Mouse (Mus musculus): ENCODE data around the gene Sertad4. TPM values are rescaled to one million over a fixed set of nuclear protein-coding genes. Genes with fewer than 3 reads are reported as not detected.

The Sertad4 gene
- polyA plus RNA-seq, 1 experiment from 2014 or later: 21.5 TPM

GRCm38 (mm10) chr1:192830444-192830843 is 25.1 kb downstream of the Sertad4 start:
- ATAC-seq (ENCODE audit: insufficient number of reproducible peaks, insufficient read depth, low FRiP score, low read depth): no peak
- WGBS: 28% methylated on average over 6 of the region's 6 CpGs
- no peak overlapping the region for H3K4me3 ChIP-seq (ENCODE audit: low read depth, low read length)
- H3K4me2 ChIP-seq (replicated peaks; ENCODE audit: low read depth, low read length): no peak overlapping the region
- peaks cover 28% of the 10 kb centered on the region for H3K4me1 ChIP-seq (ENCODE audit: control insufficient read depth, insufficient read depth, low read length)
- H3K9me3 ChIP-seq (ENCODE audit: control insufficient read depth, low read depth, low read length): no peaks in the 10 kb centered on the region
- no peak overlapping the region for H3K9ac ChIP-seq (replicated peaks; ENCODE audit: low read depth, low read length)
- peak overlapping the region; percentile 50; the same call in 1 of the 2 replicates for H3K27ac ChIP-seq (ENCODE audit: low read length)
- H3K27me3 ChIP-seq (ENCODE audit: control insufficient read depth, insufficient read depth, low read length): no peaks in the 10 kb centered on the region
- H3K36me3 ChIP-seq (ENCODE audit: control insufficient read depth, insufficient read depth, low read length): no peaks in the 10 kb centered on the region

- no peak for ATAC-seq (ENCODE audit: insufficient number of reproducible peaks, insufficient read depth, low FRiP score, low read depth)
- Histone ChIP-seq H3K4me3 (ENCODE audit: low read depth, low read length) (no peak overlapping the region), H3K27me3 (ENCODE audit: control insufficient read depth, insufficient read depth, low read length) (no peaks in the 10 kb centered on the region), H3K9me3 (ENCODE audit: control insufficient read depth, low read depth, low read length) (no peaks in the 10 kb centered on the region), H3K4me1 (ENCODE audit: control insufficient read depth, insufficient read depth, low read length) (peaks cover 20% of the 10 kb centered on the region), H3K36me3 (ENCODE audit: control insufficient read depth, insufficient read depth, low read length) (no peaks in the 10 kb centered on the region), H3K4me2 (replicated peaks; ENCODE audit: low read depth, low read length) (no peak overlapping the region), H3K9ac (replicated peaks; ENCODE audit: low read depth, low read length) (no peak overlapping the region), H3K27ac (ENCODE audit: low read length) (no peak overlapping the region; the same call in 1 of the 2 replicates)
- WGBS: 67% methylated on average over 7 of the region's 7 CpGs
Observed at GRCm38 (mm10) chr1:192828928-192829327, 26.6 kb downstream of the Sertad4 start.

GRCm38 (mm10) chr1:192827955-192828354 is 27.6 kb downstream of the Sertad4 start:
- Histone ChIP-seq H3K36me3 (ENCODE audit: control insufficient read depth, insufficient read depth, low read length) (no peaks in the 10 kb centered on the region), H3K9ac (replicated peaks; ENCODE audit: low read depth, low read length) (no peak overlapping the region), H3K27ac (ENCODE audit: low read length) (no peak overlapping the region), H3K9me3 (ENCODE audit: control insufficient read depth, low read depth, low read length) (no peaks in the 10 kb centered on the region), H3K27me3 (ENCODE audit: control insufficient read depth, insufficient read depth, low read length) (no peaks in the 10 kb centered on the region), H3K4me2 (replicated peaks; ENCODE audit: low read depth, low read length) (no peak overlapping the region), H3K4me3 (ENCODE audit: low read depth, low read length) (no peak overlapping the region), H3K4me1 (ENCODE audit: control insufficient read depth, insufficient read depth, low read length) (peaks cover 25% of the 10 kb centered on the region)
- ATAC-seq (ENCODE audit: insufficient number of reproducible peaks, insufficient read depth, low FRiP score, low read depth): no peak

- no peak for ATAC-seq (ENCODE audit: insufficient number of reproducible peaks, insufficient read depth, low FRiP score, low read depth)
- H3K4me3 ChIP-seq (ENCODE audit: low read depth, low read length): no peak overlapping the region
- no peak overlapping the region for H3K27ac ChIP-seq (ENCODE audit: low read length)
- H3K9me3 ChIP-seq (ENCODE audit: control insufficient read depth, low read depth, low read length): no peaks in the 10 kb centered on the region
- WGBS: 35% methylated on average over 9 of the region's 9 CpGs
- H3K9ac ChIP-seq (replicated peaks; ENCODE audit: low read depth, low read length): no peak overlapping the region
- H3K36me3 ChIP-seq (ENCODE audit: control insufficient read depth, insufficient read depth, low read length): no peaks in the 10 kb centered on the region
- no peak overlapping the region for H3K4me2 ChIP-seq (replicated peaks; ENCODE audit: low read depth, low read length)
- H3K4me1 ChIP-seq (ENCODE audit: control insufficient read depth, insufficient read depth, low read length): peaks cover 21% of the 10 kb centered on the region
- H3K27me3 ChIP-seq (ENCODE audit: control insufficient read depth, insufficient read depth, low read length): no peaks in the 10 kb centered on the region
Observed at GRCm38 (mm10) chr1:192825746-192826145, 29.8 kb downstream of the Sertad4 start.

- ATAC-seq (ENCODE audit: insufficient number of reproducible peaks, insufficient read depth, low FRiP score, low read depth): peak; percentile 81; the same call in 1 of the 2 replicates
- no peak overlapping the region for H3K4me3 ChIP-seq (ENCODE audit: low read depth, low read length)
- H3K9me3 ChIP-seq (ENCODE audit: control insufficient read depth, low read depth, low read length): no peaks in the 10 kb centered on the region
- peaks cover 16% of the 10 kb centered on the region for H3K4me1 ChIP-seq (ENCODE audit: control insufficient read depth, insufficient read depth, low read length)
- 18% methylated on average over 13 of the region's 13 CpGs for WGBS
- H3K4me2 ChIP-seq (replicated peaks; ENCODE audit: low read depth, low read length): 0 out of 2 replicates have a peak overlapping the region, but pooled peaks have one; percentile 2
- peak overlapping the region; percentile 74 for H3K27ac ChIP-seq (ENCODE audit: low read length)
- no peaks in the 10 kb centered on the region for H3K36me3 ChIP-seq (ENCODE audit: control insufficient read depth, insufficient read depth, low read length)
- no peak overlapping the region for H3K9ac ChIP-seq (replicated peaks; ENCODE audit: low read depth, low read length)
- no peaks in the 10 kb centered on the region for H3K27me3 ChIP-seq (ENCODE audit: control insufficient read depth, insufficient read depth, low read length)
Observed at GRCm38 (mm10) chr1:192822652-192823525, 32.7 kb downstream of the Sertad4 start.

GRCm38 (mm10) chr1:192822309-192822651 is 33.3 kb downstream of the Sertad4 start:
- Histone ChIP-seq H3K4me2 (replicated peaks; ENCODE audit: low read depth, low read length) (no peak overlapping the region), H3K36me3 (ENCODE audit: control insufficient read depth, insufficient read depth, low read length) (no peaks in the 10 kb centered on the region), H3K27ac (ENCODE audit: low read length) (peak overlapping the region; percentile 74), H3K9ac (replicated peaks; ENCODE audit: low read depth, low read length) (no peak overlapping the region), H3K27me3 (ENCODE audit: control insufficient read depth, insufficient read depth, low read length) (no peaks in the 10 kb centered on the region), H3K4me1 (ENCODE audit: control insufficient read depth, insufficient read depth, low read length) (peaks cover 16% of the 10 kb centered on the region), H3K4me3 (ENCODE audit: low read depth, low read length) (no peak overlapping the region), H3K9me3 (ENCODE audit: control insufficient read depth, low read depth, low read length) (no peaks in the 10 kb centered on the region)
- WGBS: 68% methylated on average over 1 of the region's 1 CpGs
- ATAC-seq (ENCODE audit: insufficient number of reproducible peaks, insufficient read depth, low FRiP score, low read depth): no peak

GRCm38 (mm10) chr1:192818334-192818733 is 37.2 kb downstream of the Sertad4 start:
- WGBS: 93% methylated on average over 5 of the region's 5 CpGs
- Histone ChIP-seq H3K27ac (ENCODE audit: low read length) (no peak overlapping the region), H3K4me2 (replicated peaks; ENCODE audit: low read depth, low read length) (no peak overlapping the region)

GRCm38 (mm10) chr1:192815789-192816188 is 39.8 kb downstream of the Sertad4 start:
- Histone ChIP-seq H3K36me3 (ENCODE audit: control insufficient read depth, insufficient read depth, low read length) (no peaks in the 10 kb centered on the region), H3K27ac (ENCODE audit: low read length) (no peak overlapping the region), H3K4me1 (ENCODE audit: control insufficient read depth, insufficient read depth, low read length) (peaks cover 13% of the 10 kb centered on the region), H3K9ac (replicated peaks; ENCODE audit: low read depth, low read length) (no peak overlapping the region), H3K4me3 (ENCODE audit: low read depth, low read length) (no peak overlapping the region), H3K27me3 (ENCODE audit: control insufficient read depth, insufficient read depth, low read length) (no peaks in the 10 kb centered on the region), H3K4me2 (replicated peaks; ENCODE audit: low read depth, low read length) (no peak overlapping the region), H3K9me3 (ENCODE audit: control insufficient read depth, low read depth, low read length) (no peaks in the 10 kb centered on the region)
- ATAC-seq (ENCODE audit: insufficient number of reproducible peaks, insufficient read depth, low FRiP score, low read depth): 0 out of 2 replicates have a peak, but pooled peaks have one; percentile 39
- 51% methylated on average over 2 of the region's 2 CpGs for WGBS

More at GRCm38 (mm10) chr1:192818334-192818733, 37.2 kb downstream of the Sertad4 start:
- H3K4me3 ChIP-seq (ENCODE audit: low read depth, low read length): no peak overlapping the region
- H3K9me3 ChIP-seq (ENCODE audit: control insufficient read depth, low read depth, low read length): no peaks in the 10 kb centered on the region
- no peak overlapping the region for H3K9ac ChIP-seq (replicated peaks; ENCODE audit: low read depth, low read length)
- H3K36me3 ChIP-seq (ENCODE audit: control insufficient read depth, insufficient read depth, low read length): no peaks in the 10 kb centered on the region
- H3K4me1 ChIP-seq (ENCODE audit: control insufficient read depth, insufficient read depth, low read length): peaks cover 16% of the 10 kb centered on the region
- no peak for ATAC-seq (ENCODE audit: insufficient number of reproducible peaks, insufficient read depth, low FRiP score, low read depth)
- H3K27me3 ChIP-seq (ENCODE audit: control insufficient read depth, insufficient read depth, low read length): no peaks in the 10 kb centered on the region
